Mouse (Mus musculus): ENCODE measurements around the gene Gm17361.
"Not testable (repeated sequence)": the region's sequence is repeated elsewhere in the genome, so short reads cannot be mapped to it uniquely, and the experiment has no call there.

Gene Gm17361

GRCm38 (mm10) chrX:125003863-125004262 is at the start of gene Gm17361:
TSS of gene Gm17361 (plus strand) at chrX:125004163.
- not testable (repeated sequence) for DNase-seq (ENCODE audit: inconsistent ontology term)
